In genomic region chr1:156983009-156983870, GRCm38 (mm10) we compare ENCODE assay signal across 21 mouse cellular contexts. TPM values are rescaled to one million over a fixed set of nuclear protein-coding genes. Genes with fewer than 3 reads are reported as not detected.
DNase-seq lines count a peak whose midpoint lies in the region; ATAC-seq and TF ChIP-seq lines count a peak whose summit lies in the region.
"Had no signal": no experiment of that assay in that cellular context is flagged by ENCODE, and none has a peak within 500 bp of the region (broad histone marks: within the 10 kb centered on the region; RNA-seq: fewer than 3 reads in every experiment).

No protein-coding gene starts in this region.

- H3K36me3 ChIP-seq in forebrain, embryonic 11.5 days (ENCODE audit: control insufficient read depth, insufficient read depth, low read length), result no peaks in the 10 kb centered on the region
- H3K36me3 ChIP-seq in forebrain, postnatal 0 days (ENCODE audit: insufficient read depth), result no peaks in the 10 kb centered on the region
- no peaks in the 10 kb centered on the region for H3K36me3 ChIP-seq in kidney, embryonic 14.5 days (ENCODE audit: control insufficient read depth, insufficient read depth, low read length)
- H3K36me3 ChIP-seq in E14TG2a.4 (ENCODE audit: insufficient read depth, low read length), result no peaks in the 10 kb centered on the region
- H3K36me3 ChIP-seq: embryonic facial prominence, embryonic 12.5 days; intestine, embryonic 15.5 days; limb, embryonic 12.5 days; lung, embryonic 15.5 days had no signal

- H3K27me3 ChIP-seq in forebrain, embryonic 11.5 days (ENCODE audit: control insufficient read depth, insufficient read depth, low read length), result no peaks in the 10 kb centered on the region
- H3K27me3 ChIP-seq in forebrain, postnatal 0 days (ENCODE audit: insufficient read depth, low read length), result no peaks in the 10 kb centered on the region
- no peaks in the 10 kb centered on the region for H3K27me3 ChIP-seq in kidney, embryonic 14.5 days (ENCODE audit: control insufficient read depth, insufficient read depth, low read length)
- H3K27me3 ChIP-seq in E14TG2a.4 (ENCODE audit: insufficient read depth, low read length), result peaks cover 17% of the 10 kb centered on the region
- H3K27me3 ChIP-seq: embryonic facial prominence, embryonic 12.5 days; intestine, embryonic 15.5 days; limb, embryonic 12.5 days; lung, embryonic 15.5 days; Patski had no signal

- no peak for DNase-seq in forebrain, embryonic 11.5 days (ENCODE audit: low spot score)
- DNase-seq in forebrain, postnatal 0 days, result no peak
- no peak for DNase-seq in kidney, postnatal 10 days
- DNase-seq in WW6 (ENCODE audit: low read depth, low spot score), result peak; percentile 47
- no peak for DNase-seq in cerebellum, adult 8-10 months
- DNase-seq: adrenal gland, postnatal 25 days; cerebellum, adult 11-12 months; gastrocnemius, postnatal 25 days; kidney, adult 9 months; kidney, postnatal 4 days; layer of hippocampus, adult 9-11 months; lung, postnatal 4 days; thymus, adult 18-20 months had no signal

- WGBS in forebrain, embryonic 11.5 days, result 68% methylated on average over 14 of the region's 14 CpGs
- 68% methylated on average over 14 of the region's 14 CpGs for WGBS in forebrain, postnatal 0 days
- WGBS in kidney, embryonic 14.5 days, result 70% methylated on average over 14 of the region's 14 CpGs

- H3K4me2 ChIP-seq in forebrain, embryonic 11.5 days (ENCODE audit: low read depth, low read length, severe bottlenecking), result no peak overlapping the region
- H3K4me2 ChIP-seq in forebrain, postnatal 0 days (ENCODE audit: low read depth), result no peak overlapping the region
- H3K4me2 ChIP-seq in kidney, embryonic 14.5 days (replicated peaks; ENCODE audit: low read depth, low read length), result no peak overlapping the region
- H3K4me2 ChIP-seq: embryonic facial prominence, embryonic 12.5 days; intestine, embryonic 15.5 days; limb, embryonic 12.5 days; lung, embryonic 15.5 days had no signal

- ATAC-seq in forebrain, embryonic 11.5 days (replicated peaks; ENCODE audit: low FRiP score), result peak; percentile 21; the same call in 1 of the 2 replicates
- no peak for ATAC-seq in forebrain, postnatal 0 days
- peak; percentile 57; the same call in 1 of the 2 replicates for ATAC-seq in kidney, embryonic 14.5 days (ENCODE audit: low FRiP score, low TSS enrichment)
- ATAC-seq: intestine, embryonic 15.5 days; Patski had no signal

- no peak for TF ChIP-seq CTCF in forebrain, postnatal 0 days (IDR thresholded peaks at IDR 0.05; ENCODE audit: low read depth)
- no peak for TF ChIP-seq CTCF in E14TG2a.4 (conservative IDR thresholded peaks at IDR 0.05; ENCODE audit: low read length)

- H3K4me3 ChIP-seq in forebrain, embryonic 11.5 days (ENCODE audit: low read depth, low read length), result no peak overlapping the region
- H3K4me3 ChIP-seq in forebrain, postnatal 0 days (ENCODE audit: low read depth, low read length), result no peak overlapping the region
- H3K4me3 ChIP-seq in kidney, embryonic 14.5 days (ENCODE audit: low read length), result no peak overlapping the region
- H3K4me3 ChIP-seq in E14TG2a.4 (replicated peaks; ENCODE audit: low read length), result peak overlapping the region; percentile 3; the same call in 1 of the 2 replicates
- H3K4me3 ChIP-seq: embryonic facial prominence, embryonic 12.5 days; intestine, embryonic 15.5 days; limb, embryonic 12.5 days; lung, embryonic 15.5 days had no signal

- no peak overlapping the region for H3K9ac ChIP-seq in forebrain, embryonic 11.5 days (ENCODE audit: low read length)
- no peak overlapping the region for H3K9ac ChIP-seq in forebrain, postnatal 0 days
- H3K9ac ChIP-seq in kidney, embryonic 14.5 days (ENCODE audit: low read depth, low read length), result no peak overlapping the region
- H3K9ac ChIP-seq: embryonic facial prominence, embryonic 12.5 days; intestine, embryonic 15.5 days; limb, embryonic 12.5 days; liver, embryonic 14.5 days; lung, embryonic 15.5 days had no signal

- H3K4me1 ChIP-seq in forebrain, embryonic 11.5 days (replicated peaks; ENCODE audit: control insufficient read depth, insufficient read depth, low read length), result no peaks in the 10 kb centered on the region
- no peaks in the 10 kb centered on the region for H3K4me1 ChIP-seq in forebrain, postnatal 0 days (ENCODE audit: insufficient read depth)
- H3K4me1 ChIP-seq in kidney, embryonic 14.5 days (ENCODE audit: control insufficient read depth, insufficient read depth, low read length), result no peaks in the 10 kb centered on the region
- peaks cover 53% of the 10 kb centered on the region for H3K4me1 ChIP-seq in E14TG2a.4 (replicated peaks; ENCODE audit: low read depth, low read length)
- H3K4me1 ChIP-seq: embryonic facial prominence, embryonic 12.5 days; intestine, embryonic 15.5 days; limb, embryonic 12.5 days had no signal

- H3K27ac ChIP-seq in forebrain, embryonic 11.5 days (ENCODE audit: low read depth, low read length), result no peak overlapping the region
- no peak overlapping the region for H3K27ac ChIP-seq in forebrain, postnatal 0 days (ENCODE audit: low read depth, low read length)
- no peak overlapping the region for H3K27ac ChIP-seq in kidney, embryonic 14.5 days (ENCODE audit: low read depth, low read length)
- H3K27ac ChIP-seq: embryonic facial prominence, embryonic 12.5 days; intestine, embryonic 15.5 days; limb, embryonic 12.5 days; liver, embryonic 14.5 days; lung, embryonic 15.5 days had no signal

- H3K9me3 ChIP-seq in forebrain, embryonic 11.5 days (ENCODE audit: control insufficient read depth, low read length), result no peaks in the 10 kb centered on the region
- H3K9me3 ChIP-seq in forebrain, postnatal 0 days (ENCODE audit: low read length), result no peaks in the 10 kb centered on the region
- H3K9me3 ChIP-seq in kidney, embryonic 14.5 days (ENCODE audit: control insufficient read depth, low read length), result no peaks in the 10 kb centered on the region
- no peaks in the 10 kb centered on the region for H3K9me3 ChIP-seq in E14TG2a.4 (ENCODE audit: low read length)
- H3K9me3 ChIP-seq: embryonic facial prominence, embryonic 12.5 days; intestine, embryonic 15.5 days; limb, embryonic 12.5 days; lung, embryonic 15.5 days had no signal

RNA-seq across cellular contexts. Expression of gene Ralgps2, which starts 43.8 kb away (rescaled TPM):
- 73.8 and 82.0 TPM in 2 replicates for polyA plus RNA-seq in forebrain, embryonic 11.5 days (2014; fragmentation: Nextera tagmentation; extraction: Ambion mirVana)
- 94.9 and 101 TPM in 2 replicates for total RNA-seq in forebrain, postnatal 0 days (2014; rRNA removed)
- 59.7 and 85.9 TPM in 2 replicates for polyA plus RNA-seq in forebrain, postnatal 0 days (2015; fragmentation: Nextera tagmentation; extraction: Ambion mirVana)
- polyA plus RNA-seq in kidney, embryonic 14.5 days (2014; fragmentation: Nextera tagmentation; extraction: Ambion mirVana), result 62.3 and 80.8 TPM in 2 replicates
